Comparison of ENCODE assay signal across 24 mouse cellular contexts in genomic region chr3:96043104-96043503, GRCm38 (mm10). TPM values are rescaled to one million over a fixed set of nuclear protein-coding genes. Genes with fewer than 3 reads are reported as not detected.
DNase-seq lines count a peak whose midpoint lies in the region; ATAC-seq and TF ChIP-seq lines count a peak whose summit lies in the region.
"Had no signal": no experiment of that assay in that cellular context is flagged by ENCODE, and none has a peak within 500 bp of the region (broad histone marks: within the 10 kb centered on the region; RNA-seq: fewer than 3 reads in every experiment).

No protein-coding gene starts in this region.

- no peak for TF ChIP-seq CTCF in heart, adult 2 months (IDR thresholded peaks at IDR 0.05)
- no peak for TF ChIP-seq CTCF in heart, postnatal 0 days (IDR thresholded peaks at IDR 0.05; ENCODE audit: low read depth)

- no peaks in the 10 kb centered on the region; the same call in 1 of the 2 replicates for H3K4me1 ChIP-seq in heart, adult 2 months (ENCODE audit: control insufficient read depth, insufficient read depth, low read length)
- peaks cover 9% of the 10 kb centered on the region for H3K4me1 ChIP-seq in heart, embryonic 12.5 days (replicated peaks)
- peaks cover 5% of the 10 kb centered on the region for H3K4me1 ChIP-seq in heart, postnatal 0 days (ENCODE audit: control insufficient read depth, insufficient read depth)
- H3K4me1 ChIP-seq in midbrain, embryonic 15.5 days = no peaks in the 10 kb centered on the region
- H3K4me1 ChIP-seq: forebrain, embryonic 13.5 days had no signal

- H3K4me2 ChIP-seq in heart, embryonic 12.5 days = no peak overlapping the region
- no peak overlapping the region for H3K4me2 ChIP-seq in heart, postnatal 0 days (ENCODE audit: low read depth, low read length)
- no peak overlapping the region for H3K4me2 ChIP-seq in midbrain, embryonic 15.5 days
- H3K4me2 ChIP-seq: forebrain, embryonic 13.5 days; hindbrain, embryonic 14.5 days had no signal

- no peaks in the 10 kb centered on the region for H3K9me3 ChIP-seq in heart, embryonic 12.5 days (replicated peaks)
- no peaks in the 10 kb centered on the region for H3K9me3 ChIP-seq in heart, postnatal 0 days (replicated peaks; ENCODE audit: control insufficient read depth, low read length)
- H3K9me3 ChIP-seq in midbrain, embryonic 15.5 days = no peaks in the 10 kb centered on the region
- H3K9me3 ChIP-seq: forebrain, embryonic 10.5 days; forebrain, embryonic 13.5 days had no signal

- TF ChIP-seq POLR2A in heart, adult 2 months (IDR thresholded peaks at IDR 0.05; ENCODE audit: insufficient read depth, low read depth, low read length) = no peak

- H3K79me2 ChIP-seq in heart, adult 2 months (replicated peaks; ENCODE audit: control insufficient read depth, insufficient read depth, low read length) = no peaks in the 10 kb centered on the region

- TF ChIP-seq EP300 in heart, adult 2 months (IDR thresholded peaks at IDR 0.05; ENCODE audit: insufficient read depth, low read depth, low read length) = no peak
- no peak for TF ChIP-seq EP300 in heart, postnatal 0 days (IDR thresholded peaks at IDR 0.05; ENCODE audit: low read depth)

- no peak overlapping the region for H3K4me3 ChIP-seq in heart, adult 2 months
- H3K4me3 ChIP-seq in heart, embryonic 12.5 days = no peak overlapping the region
- H3K4me3 ChIP-seq in heart, postnatal 0 days (ENCODE audit: low read depth, low read length) = no peak overlapping the region
- no peak overlapping the region for H3K4me3 ChIP-seq in midbrain, embryonic 15.5 days
- H3K4me3 ChIP-seq: forebrain, embryonic 10.5 days; forebrain, embryonic 13.5 days had no signal

- H3K9ac ChIP-seq in heart, adult 2 months (ENCODE audit: low read depth, low read length) = no peak overlapping the region
- no peak overlapping the region for H3K9ac ChIP-seq in heart, embryonic 12.5 days
- H3K9ac ChIP-seq in heart, postnatal 0 days (replicated peaks; ENCODE audit: low read depth, low read length) = no peak overlapping the region
- H3K9ac ChIP-seq in midbrain, embryonic 15.5 days = no peak overlapping the region
- H3K9ac ChIP-seq: forebrain, embryonic 13.5 days; hindbrain, embryonic 14.5 days had no signal

- ATAC-seq in heart, embryonic 12.5 days (ENCODE audit: insufficient number of reproducible peaks, low FRiP score) = no peak
- peak; percentile 63; the same call in 1 of the 2 replicates for ATAC-seq in heart, postnatal 0 days (ENCODE audit: insufficient read depth, low read depth)
- ATAC-seq in midbrain, embryonic 15.5 days (replicated peaks) = no peak
- ATAC-seq: CD4-positive, CD25-positive, alpha-beta regulatory T cell, adult 4 months; forebrain, embryonic 13.5 days; forebrain, embryonic 16.5 days; hindbrain, postnatal 0 days; inflammation-experienced regulatory T-cells, adult 6 months; intestine, embryonic 16.5 days had no signal

- peak in 1 of 2 experiments; percentile 12 for DNase-seq in heart, adult 2 months
- no peak for DNase-seq in heart, postnatal 25 days (ENCODE audit: low spot score)
- DNase-seq in heart, postnatal 4 days = no peak
- peak; percentile 61 for DNase-seq in brain, adult 2 months (ENCODE audit: low read depth, low spot score)
- DNase-seq in heart, postnatal 0 days (ENCODE audit: low spot score) = peak; percentile 48
- DNase-seq: adrenal gland, adult 2 months; adrenal gland, postnatal 14 days; cerebellum, adult 11-12 months; cerebellum, adult 8-10 months; cerebellum, postnatal 14 days; gastrocnemius, postnatal 10 days; gastrocnemius, postnatal 36 days; kidney, adult 18-20 months; kidney, adult 9 months had no signal

- peak overlapping the region; percentile 15 for H3K27ac ChIP-seq in heart, adult 2 months
- H3K27ac ChIP-seq in heart, embryonic 12.5 days (ENCODE audit: poor library complexity, severe bottlenecking) = peak overlapping the region; percentile 56; the same call in 1 of the 2 replicates
- H3K27ac ChIP-seq in heart, postnatal 0 days (ENCODE audit: low read depth) = peak overlapping the region; percentile 76
- no peak overlapping the region for H3K27ac ChIP-seq in midbrain, embryonic 15.5 days
- H3K27ac ChIP-seq: forebrain, embryonic 10.5 days; forebrain, embryonic 13.5 days; hindbrain, embryonic 14.5 days; hindbrain, postnatal 0 days had no signal

- no peaks in the 10 kb centered on the region for H3K27me3 ChIP-seq in heart, adult 2 months (ENCODE audit: control insufficient read depth, insufficient read depth, low read length)
- no peaks in the 10 kb centered on the region for H3K27me3 ChIP-seq in heart, embryonic 12.5 days (replicated peaks)
- no peaks in the 10 kb centered on the region for H3K27me3 ChIP-seq in heart, postnatal 0 days (ENCODE audit: control insufficient read depth, insufficient read depth, low read length)
- H3K27me3 ChIP-seq in midbrain, embryonic 15.5 days (replicated peaks) = no peaks in the 10 kb centered on the region
- H3K27me3 ChIP-seq: forebrain, embryonic 13.5 days had no signal

- intact Hi-C loops in heart, adult 2 months (cut with DNase I) = no loop called here
- intact Hi-C loops in heart, postnatal 25 days (cut with DNase I) = no loop called here

- peaks cover 2% of the 10 kb centered on the region for H3K36me3 ChIP-seq in heart, adult 2 months (ENCODE audit: control insufficient read depth, insufficient read depth, low read length)
- peaks cover 14% of the 10 kb centered on the region for H3K36me3 ChIP-seq in heart, embryonic 12.5 days
- peaks cover 23% of the 10 kb centered on the region for H3K36me3 ChIP-seq in heart, postnatal 0 days (replicated peaks; ENCODE audit: control insufficient read depth, insufficient read depth, low read length)
- peaks cover 15% of the 10 kb centered on the region; the same call in 1 of the 2 replicates for H3K36me3 ChIP-seq in midbrain, embryonic 15.5 days (replicated peaks)

- WGBS in heart, adult 2 months = 58% methylated on average over 1 of the region's 1 CpGs
- WGBS in heart, embryonic 12.5 days = 46% methylated on average over 1 of the region's 1 CpGs
- WGBS in heart, postnatal 0 days = 32% methylated on average over 1 of the region's 1 CpGs
- 70% methylated on average over 1 of the region's 1 CpGs for WGBS in midbrain, embryonic 15.5 days

RNA-seq across cellular contexts. Expression of gene Vps45, which starts 15.2 kb away (rescaled TPM):
- total RNA-seq in heart, adult 2 months (2021) = 10 to 100 TPM; 23.0 to 24.5 TPM
- 4.3 and 7.1 TPM in 2 replicates for polyA plus RNA-seq in heart, adult 2 months (2012; rRNA removed)
- total RNA-seq in heart, postnatal 25 days (2021) = 10 to 100 TPM; 20.5 to 26.0 TPM
- 30.0 and 32.8 TPM in 2 replicates for polyA plus RNA-seq in heart, embryonic 12.5 days (2016; fragmentation: Nextera tagmentation; extraction: Ambion mirVana)
- 10 to 100 TPM; 33.7 to 34.5 TPM for total RNA-seq in heart, postnatal 4 days (2021)
- 10.5 and 17.3 TPM in 2 replicates for total RNA-seq in heart, postnatal 0 days (2014; rRNA removed; ENCODE audit: low replicate concordance)
- polyA plus RNA-seq in heart, postnatal 0 days (2015; fragmentation: Nextera tagmentation; extraction: Ambion mirVana) = 42.9 and 49.4 TPM in 2 replicates
- polyA plus RNA-seq in midbrain, embryonic 15.5 days (2015; fragmentation: Nextera tagmentation; extraction: Ambion mirVana) = 64.4 and 65.6 TPM in 2 replicates

RNA-seq across cellular contexts. Expression of gene Plekho1, which starts 47.3 kb away (rescaled TPM):
- total RNA-seq in heart, adult 2 months (2021) = 10 to 100 TPM; 65.4 to 67.5 TPM
- polyA plus RNA-seq in heart, adult 2 months (2012; rRNA removed) = 82.8 and 110 TPM in 2 replicates
- 10 to 100 TPM; 76.4 to 89.1 TPM for total RNA-seq in heart, postnatal 25 days (2021)
- 76.1 and 80.8 TPM in 2 replicates for polyA plus RNA-seq in heart, embryonic 12.5 days (2016; fragmentation: Nextera tagmentation; extraction: Ambion mirVana)
- 100 to 1,000 TPM; 141 to 164 TPM for total RNA-seq in heart, postnatal 4 days (2021)
- total RNA-seq in heart, postnatal 0 days (2014; rRNA removed; ENCODE audit: low replicate concordance) = 116 and 138 TPM in 2 replicates
- polyA plus RNA-seq in heart, postnatal 0 days (2015; fragmentation: Nextera tagmentation; extraction: Ambion mirVana) = 74.9 and 94.8 TPM in 2 replicates
- polyA plus RNA-seq in midbrain, embryonic 15.5 days (2015; fragmentation: Nextera tagmentation; extraction: Ambion mirVana) = 59.3 and 63.1 TPM in 2 replicates

Comparison
In these comparisons a context has a peak if more than half of its experiments do, and no peak if none do; other contexts are left out.
1. DNase-seq: peak in brain, adult 2 months (single experiment) and heart, postnatal 0 days (single experiment); none in heart, postnatal 25 days (single experiment) and heart, postnatal 4 days (single experiment).